Mouse (Mus musculus) adipocyte (in vitro differentiated cells): ENCODE data around the gene 4931428L18Rik.
A peak's percentile ranks its signal among the peaks of the same experiment; 100 is the strongest.

Experiments
- DNase-seq: peaks from one replicate; pipeline ENCODE4 v3.0.0-alpha.2; 2016; ENCODE audit warnings: low spot score

4931428L18Rik gene

GRCm38 (mm10) chr1:31222564-31222963, at the start of gene 4931428L18Rik, which contains the start of gene Pih1d3:
Gene 4931428L18Rik, minus strand, starts transcription at chr1:31222684.
Gene Pih1d3, plus strand, starts transcription at chr1:31222838.
- DNase-seq = no peak

- no peak for DNase-seq
These were observed 37.9 kb upstream of the 4931428L18Rik start for GRCm38 (mm10) chr1:31260218-31260923.

DNA sequence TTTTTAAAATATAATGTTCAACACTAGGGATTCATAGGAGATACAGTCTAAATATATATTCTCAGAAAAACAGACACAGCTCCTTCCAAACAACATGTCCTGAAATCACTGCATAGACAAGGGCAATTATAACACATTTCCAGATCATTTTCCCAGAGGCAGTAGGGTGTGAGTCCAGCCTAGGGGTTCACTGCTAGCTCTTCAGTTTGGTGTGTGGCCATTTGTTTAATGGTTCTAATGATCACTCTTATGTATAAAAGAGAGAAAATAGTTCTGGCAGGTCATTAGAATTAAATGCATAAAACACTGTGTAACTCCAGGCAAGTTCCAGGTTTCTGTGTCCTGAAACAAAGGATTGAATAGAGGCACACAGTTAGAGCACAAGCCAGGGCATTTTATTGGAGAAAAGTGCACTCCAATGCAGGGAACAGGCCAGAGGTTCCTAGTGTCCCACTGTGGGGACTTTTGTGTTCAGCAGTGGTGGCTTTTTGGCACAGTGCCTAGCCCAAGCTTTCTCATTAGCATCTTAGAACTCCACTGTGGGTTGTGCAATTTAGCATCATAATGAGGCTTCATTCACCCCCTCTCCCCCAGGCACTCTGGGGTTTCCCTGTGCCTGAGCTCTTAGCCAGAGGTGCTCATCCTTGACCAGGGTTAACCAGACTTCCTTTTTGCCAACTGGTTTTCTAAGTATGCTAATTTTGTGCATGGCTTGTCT, 11.0 kb upstream of the 4931428L18Rik start:
- no peak for DNase-seq

- no peak for DNase-seq
These were observed 1.8 kb downstream of the 4931428L18Rik start for GRCm38 (mm10) chr1:31220599-31221250.

- no peak for DNase-seq
These were observed 7.7 kb downstream of the 4931428L18Rik start for GRCm38 (mm10) chr1:31214831-31215230.

DNA sequence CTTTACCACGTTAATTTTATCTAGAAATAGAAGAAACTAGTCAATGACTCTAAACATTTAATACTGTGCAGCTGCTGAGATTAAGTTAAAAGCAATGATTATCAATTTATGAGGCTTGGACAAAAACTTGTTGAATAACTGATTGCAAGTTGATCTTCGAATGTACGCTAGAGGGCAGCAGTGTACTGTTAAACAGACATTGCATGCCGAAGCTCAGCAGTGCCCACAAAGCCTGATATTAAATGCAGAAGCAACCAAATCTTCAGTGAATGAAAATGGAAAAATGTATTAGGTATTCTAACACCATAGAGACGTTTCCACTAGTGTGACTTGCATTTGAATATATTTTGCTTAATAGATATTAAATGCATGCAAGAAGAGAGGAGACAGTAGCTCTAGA, 12.3 kb downstream of the 4931428L18Rik start:
- DNase-seq = peak; percentile 68

DNA sequence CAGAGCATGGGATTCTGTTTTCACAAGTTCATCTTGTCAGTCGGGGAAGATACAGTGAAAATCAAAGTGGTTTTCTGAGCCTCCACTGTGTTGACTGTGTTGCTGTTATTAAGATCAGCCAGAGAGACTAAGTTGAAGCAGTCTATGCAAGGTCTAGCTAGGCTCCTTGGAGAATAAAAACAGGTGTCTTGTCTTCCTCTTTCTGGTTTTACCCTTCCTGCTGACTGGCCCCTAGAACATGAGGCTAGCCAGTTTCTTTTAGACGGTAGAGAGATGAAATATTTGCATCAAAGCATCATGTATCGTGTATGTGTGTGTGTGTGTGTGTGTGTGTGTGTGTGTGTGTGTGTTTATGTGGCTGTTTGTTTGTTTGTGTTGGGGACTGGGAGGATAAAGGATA, 16.7 kb downstream of the 4931428L18Rik start:
- DNase-seq = no peak

DNA sequence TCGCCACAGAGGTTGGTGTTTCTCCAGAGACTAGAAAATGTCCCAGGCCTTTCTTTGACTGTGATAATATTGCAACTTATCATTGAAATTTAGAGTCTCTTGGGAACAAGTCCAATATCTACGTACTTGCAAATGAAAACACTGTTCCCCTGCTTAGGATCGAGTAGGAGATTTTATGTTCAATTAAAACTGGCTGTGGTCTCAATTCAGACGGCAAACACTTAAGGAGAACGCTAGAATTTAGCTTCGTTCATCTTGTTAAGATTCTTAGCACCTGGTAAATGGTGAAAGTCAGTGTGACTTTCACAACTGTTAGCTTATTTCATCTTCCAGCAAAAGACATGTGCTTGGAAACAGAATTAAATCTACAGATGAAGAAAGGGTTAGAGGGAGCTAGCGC, 17.1 kb downstream of the 4931428L18Rik start:
- DNase-seq = no peak

DNA sequence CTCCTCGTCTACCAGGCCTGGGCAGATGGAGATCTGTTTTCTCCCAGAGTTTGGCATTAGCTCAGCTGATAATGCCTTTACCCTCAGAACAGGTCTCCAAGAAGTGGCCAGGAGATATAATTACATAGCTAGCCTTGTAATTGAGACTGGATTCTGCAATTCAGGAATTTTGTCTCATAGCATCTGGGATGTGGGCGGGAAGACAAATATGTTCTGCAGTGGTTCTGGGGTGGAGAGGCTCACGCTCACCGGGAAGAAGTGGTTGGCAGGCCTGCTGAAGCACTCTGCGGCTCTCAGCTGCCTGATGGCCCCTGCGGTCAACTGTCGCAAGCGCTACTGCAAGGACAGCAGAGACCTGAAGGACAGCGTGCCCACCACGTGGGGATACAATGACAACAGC, 18.7 kb downstream of the 4931428L18Rik start:
- no peak for DNase-seq

DNA sequence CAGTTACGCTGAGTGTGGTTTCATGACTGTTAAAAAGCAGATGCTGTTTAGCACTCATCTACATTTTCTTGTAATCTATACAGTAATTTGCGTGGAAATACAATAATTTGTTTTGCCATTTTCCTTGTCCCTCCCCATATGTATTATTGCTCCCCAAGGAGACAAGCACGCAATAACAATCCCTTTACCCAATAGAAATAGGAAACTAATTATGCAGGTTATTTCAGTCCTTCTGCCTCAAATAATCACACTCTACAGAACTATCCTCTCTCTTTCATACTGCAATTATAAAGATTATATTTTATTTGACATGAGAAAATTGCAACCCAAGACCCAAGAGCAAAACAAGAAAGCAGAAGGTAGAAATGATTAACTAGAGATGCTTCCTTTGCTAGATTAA, 25.5 kb downstream of the 4931428L18Rik start:
- DNase-seq = no peak

DNA sequence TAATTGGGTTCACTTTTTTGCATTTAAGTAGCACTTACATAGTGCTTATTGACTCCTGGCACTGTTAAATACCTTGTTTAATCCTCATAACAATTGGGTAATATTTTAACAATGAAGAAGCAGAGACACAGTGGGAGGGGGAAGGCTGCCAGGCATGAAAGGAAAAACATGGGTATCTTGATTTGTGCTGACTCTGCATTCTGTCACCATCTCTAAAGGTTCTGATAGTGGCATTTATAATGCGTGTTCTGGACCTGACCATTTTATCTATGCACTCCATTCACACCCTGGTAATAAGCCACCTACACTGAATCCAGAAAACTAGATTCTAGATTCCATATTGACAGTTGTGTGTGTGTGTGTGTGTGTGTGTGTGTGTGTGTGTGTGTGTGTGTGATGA, 26.9 kb downstream of the 4931428L18Rik start:
- no peak for DNase-seq

DNA sequence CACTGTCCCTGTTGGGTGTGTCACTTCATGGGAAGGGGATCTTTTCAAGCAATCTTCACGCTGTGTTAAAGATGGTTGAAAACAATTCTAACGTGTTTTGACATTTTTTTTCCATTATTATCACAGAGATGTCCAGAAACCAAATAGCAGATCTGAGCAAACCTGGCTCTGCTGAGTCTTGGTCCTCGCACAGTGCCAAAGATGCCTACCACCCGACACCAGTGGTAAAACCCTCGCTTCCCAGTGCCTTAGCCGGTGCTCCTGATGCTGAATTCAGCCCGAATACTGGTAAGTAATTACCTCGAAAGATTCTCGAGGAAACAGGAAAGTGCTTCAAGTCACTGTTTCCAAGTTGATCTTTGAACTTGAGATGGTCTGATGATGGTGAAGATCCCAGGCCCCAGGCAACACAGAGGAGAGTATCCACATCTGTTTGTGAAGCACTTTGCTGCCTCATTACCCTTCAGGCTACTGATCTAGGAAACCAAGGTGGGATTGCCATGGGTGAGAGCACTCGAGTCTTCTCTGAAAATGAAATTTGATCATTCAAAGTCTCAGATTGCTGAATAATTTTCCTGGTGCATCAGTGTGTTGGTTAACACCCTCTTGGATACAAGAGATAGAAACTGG, 32.1 kb downstream of the 4931428L18Rik start:
- no peak for DNase-seq

GRCm38 (mm10) chr1:31178264-31178663, 44.2 kb downstream of the 4931428L18Rik start:
- DNase-seq = no peak

- no peak for DNase-seq
These were observed 46.4 kb downstream of the 4931428L18Rik start, which contains the start of gene Lgsn for GRCm38 (mm10) chr1:31176101-31176500. Gene Lgsn, plus strand, starts transcription at chr1:31176401.

- no peak for DNase-seq
These were observed 47.1 kb downstream of the 4931428L18Rik start for GRCm38 (mm10) chr1:31175401-31175800.

GRCm38 (mm10) chr1:31165326-31166121, 57.0 kb downstream of the 4931428L18Rik start:
- no peak for DNase-seq

DNA sequence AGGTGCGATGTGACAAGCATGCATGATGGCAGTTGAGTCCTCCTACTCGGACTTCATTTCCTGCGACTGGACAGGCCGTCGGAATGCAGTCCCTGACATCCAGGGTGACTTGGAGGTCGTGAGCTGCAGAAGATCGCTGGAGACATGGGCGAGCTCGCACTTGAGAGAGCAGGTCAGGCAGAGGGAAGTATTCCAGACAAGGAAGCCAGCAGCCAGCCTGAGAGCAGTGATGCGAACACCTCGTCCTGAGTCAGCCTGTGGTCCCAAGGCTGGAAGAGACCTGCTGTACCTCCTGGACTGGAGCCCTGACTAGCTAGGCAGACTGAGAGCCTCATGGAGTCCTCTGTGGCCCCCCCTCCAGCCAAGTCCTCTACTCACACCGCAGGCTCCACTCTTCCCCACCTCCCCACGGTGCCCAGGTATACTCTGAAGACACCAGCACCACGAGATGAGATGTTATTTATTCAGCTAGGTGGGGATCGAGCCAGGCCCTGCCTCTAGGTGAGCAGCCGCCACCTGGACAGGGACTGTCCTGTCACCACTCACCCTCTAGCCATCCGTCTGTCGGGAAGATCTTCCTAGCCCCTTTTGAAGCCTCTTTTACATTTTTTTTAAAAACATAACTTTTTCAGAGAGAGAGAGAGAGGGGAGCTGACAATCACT, 57.8 kb downstream of the 4931428L18Rik start:
- DNase-seq = no peak

- no peak for DNase-seq
These were observed 65.6 kb downstream of the 4931428L18Rik start for GRCm38 (mm10) chr1:31156884-31157283.

DNA sequence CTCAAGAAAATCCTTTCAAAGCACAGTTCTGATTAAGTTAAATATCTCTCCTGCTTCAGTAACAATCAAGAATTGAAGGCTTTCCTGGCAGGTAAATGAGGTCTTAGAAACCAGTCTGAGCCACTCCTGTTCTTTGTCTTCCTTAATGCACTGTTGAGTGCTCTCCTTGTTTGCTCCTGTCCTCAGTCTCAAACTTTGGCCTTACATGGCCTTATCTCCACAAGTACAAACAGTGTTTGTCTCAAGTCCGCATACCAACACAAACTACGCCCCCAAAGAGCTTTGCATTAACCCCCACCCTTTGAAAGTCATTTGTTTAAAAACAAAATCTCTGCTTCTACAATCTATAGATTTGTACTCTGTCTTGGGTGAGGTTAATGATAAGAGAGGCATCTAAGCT, 66.3 kb downstream of the 4931428L18Rik start:
- no peak for DNase-seq

GRCm38 (mm10) chr1:31153793-31154349, 68.6 kb downstream of the 4931428L18Rik start:
- peak; percentile 82 for DNase-seq
